ENCODE assay signal across 8 mouse cellular contexts in the genomic region with DNA sequence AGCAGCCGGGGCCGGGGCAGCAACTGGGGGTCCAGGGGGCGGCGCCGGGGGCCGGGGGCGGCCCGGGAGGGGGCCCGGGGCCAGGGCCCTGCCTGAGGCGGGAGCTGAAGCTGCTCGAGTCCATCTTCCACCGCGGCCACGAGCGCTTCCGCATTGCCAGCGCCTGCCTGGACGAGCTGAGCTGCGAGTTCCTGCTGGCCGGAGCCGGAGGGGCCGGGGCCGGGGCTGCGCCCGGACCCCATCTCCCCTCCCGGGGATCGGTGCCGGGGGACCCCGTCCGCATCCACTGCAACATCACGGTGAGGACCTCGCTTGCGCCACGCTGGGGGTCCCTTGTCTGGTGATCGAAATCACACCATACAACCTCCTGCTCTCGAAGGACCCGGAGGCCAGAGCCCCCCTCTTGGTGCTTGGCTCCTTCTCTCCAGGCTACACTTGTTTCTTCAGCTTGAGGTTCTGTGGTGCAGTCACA. TPM values are rescaled to one million over a fixed set of nuclear protein-coding genes. Genes with fewer than 3 reads are reported as not detected.
DNase-seq lines count a peak whose midpoint lies in the region; ATAC-seq lines count a peak whose summit lies in the region.

No protein-coding gene starts in this region.

- peak overlapping the region; percentile 99 for H3K4me3 ChIP-seq in hindbrain, embryonic 10.5 days
- H3K4me3 ChIP-seq in limb, embryonic 13.5 days, result peak overlapping the region; percentile 99
- H3K4me3 ChIP-seq in midbrain, embryonic 15.5 days, result peak overlapping the region; percentile 93

- DNase-seq in ovary, postnatal 10 days (ENCODE audit: low spot score), result peak; percentile 17
- DNase-seq in ovary, adult 18-20 months (ENCODE audit: low spot score), result no peak
- peak; percentile 47 for DNase-seq in adrenal gland, postnatal 25 days
- no peak for DNase-seq in hindbrain, embryonic 10.5 days (ENCODE audit: low spot score)
- DNase-seq in yolk sac, embryonic 10.5 days (ENCODE audit: low spot score), result peak; percentile 60

- 0 out of 2 replicates have a peak, but pooled peaks have one; percentile 18 for ATAC-seq in erythroid progenitor cell, adult 5-6 weeks (replicated peaks; ENCODE audit: low FRiP score, poor library complexity, severe bottlenecking)
- peak; percentile 16; the same call in 1 of the 2 replicates for ATAC-seq in limb, embryonic 13.5 days (ENCODE audit: low FRiP score, low read depth)
- ATAC-seq in midbrain, embryonic 15.5 days (replicated peaks), result no peak

- no peaks in the 10 kb centered on the region for H3K27me3 ChIP-seq in hindbrain, embryonic 10.5 days (ENCODE audit: insufficient read depth, poor library complexity, severe bottlenecking)
- H3K27me3 ChIP-seq in limb, embryonic 13.5 days, result no peaks in the 10 kb centered on the region
- no peaks in the 10 kb centered on the region for H3K27me3 ChIP-seq in midbrain, embryonic 15.5 days (replicated peaks)

- peak overlapping the region; percentile 99 for H3K27ac ChIP-seq in hindbrain, embryonic 10.5 days
- peak overlapping the region; percentile 97 for H3K27ac ChIP-seq in limb, embryonic 13.5 days
- peak overlapping the region; percentile 95 for H3K27ac ChIP-seq in midbrain, embryonic 15.5 days

- WGBS in hindbrain, embryonic 10.5 days, result 3% methylated on average over 34 of the region's 37 CpGs
- WGBS in limb, embryonic 13.5 days, result under 1% methylated on average over 27 of the region's 37 CpGs
- WGBS in midbrain, embryonic 15.5 days, result 1% methylated on average over 27 of the region's 37 CpGs

- peak overlapping the region; percentile 99 for H3K9ac ChIP-seq in limb, embryonic 13.5 days
- H3K9ac ChIP-seq in midbrain, embryonic 15.5 days, result peak overlapping the region; percentile 97

- H3K4me1 ChIP-seq in hindbrain, embryonic 10.5 days (replicated peaks), result peaks cover 44% of the 10 kb centered on the region
- H3K4me1 ChIP-seq in limb, embryonic 13.5 days, result peaks cover 31% of the 10 kb centered on the region
- H3K4me1 ChIP-seq in midbrain, embryonic 15.5 days, result peaks cover 43% of the 10 kb centered on the region

- H3K9me3 ChIP-seq in hindbrain, embryonic 10.5 days, result no peaks in the 10 kb centered on the region
- no peaks in the 10 kb centered on the region for H3K9me3 ChIP-seq in limb, embryonic 13.5 days
- no peaks in the 10 kb centered on the region for H3K9me3 ChIP-seq in midbrain, embryonic 15.5 days

- H3K36me3 ChIP-seq in hindbrain, embryonic 10.5 days, result peaks cover 44% of the 10 kb centered on the region
- peaks cover 29% of the 10 kb centered on the region for H3K36me3 ChIP-seq in limb, embryonic 13.5 days
- H3K36me3 ChIP-seq in midbrain, embryonic 15.5 days (replicated peaks), result peaks cover 12% of the 10 kb centered on the region

- peak overlapping the region; percentile 92 for H3K4me2 ChIP-seq in limb, embryonic 13.5 days (replicated peaks)
- peak overlapping the region; percentile 88 for H3K4me2 ChIP-seq in midbrain, embryonic 15.5 days

RNA-seq across cellular contexts. Expression of gene Ube2q1, which starts 0.4 kb away (rescaled TPM):
- 60.7 and 76.1 TPM in 2 replicates for total RNA-seq in adrenal gland, postnatal 25 days (2021)
- total RNA-seq in erythroid progenitor cell, adult 5-6 weeks (2015; ENCODE audit: low replicate concordance), result 19.1 and 23.1 TPM in 2 replicates
- 13.3 and 17.6 TPM in 2 replicates for total RNA-seq in erythroid progenitor cell, adult 5-6 weeks (2017; ENCODE audit: low replicate concordance)
- polyA plus RNA-seq in hindbrain, embryonic 10.5 days (2016; fragmentation: Nextera tagmentation; extraction: Ambion mirVana), result 12.5 and 17.1 TPM in 2 replicates
- polyA plus RNA-seq in limb, embryonic 13.5 days (2015; fragmentation: Nextera tagmentation; extraction: Ambion mirVana), result 11.3 and 11.5 TPM in 2 replicates
- 13.4 and 13.8 TPM in 2 replicates for polyA plus RNA-seq in midbrain, embryonic 15.5 days (2015; fragmentation: Nextera tagmentation; extraction: Ambion mirVana)

RNA-seq across cellular contexts. Expression of gene Chrnb2, which starts 9.3 kb away (rescaled TPM):
- total RNA-seq in adrenal gland, postnatal 25 days (2021), result 3.3 and 4.8 TPM in 2 replicates
- not detected in 2 replicates for total RNA-seq in erythroid progenitor cell, adult 5-6 weeks (2015; ENCODE audit: low replicate concordance)
- 0.13 and 0.23 TPM in 2 replicates for total RNA-seq in erythroid progenitor cell, adult 5-6 weeks (2017; ENCODE audit: low replicate concordance)
- 8.9 and 16.2 TPM in 2 replicates for polyA plus RNA-seq in hindbrain, embryonic 10.5 days (2016; fragmentation: Nextera tagmentation; extraction: Ambion mirVana)
- 0.43 and 0.63 TPM in 2 replicates for polyA plus RNA-seq in limb, embryonic 13.5 days (2015; fragmentation: Nextera tagmentation; extraction: Ambion mirVana)
- polyA plus RNA-seq in midbrain, embryonic 15.5 days (2015; fragmentation: Nextera tagmentation; extraction: Ambion mirVana), result 31.6 and 33.4 TPM in 2 replicates

RNA-seq across cellular contexts. Expression of gene She, which starts 57.4 kb away (rescaled TPM):
- total RNA-seq in adrenal gland, postnatal 25 days (2021), result 9.0 and 10.1 TPM in 2 replicates
- total RNA-seq in erythroid progenitor cell, adult 5-6 weeks (2015; ENCODE audit: low replicate concordance), result not detected in 2 replicates
- 0.13 TPM in 1 of 2 replicates, not detected in the other for total RNA-seq in erythroid progenitor cell, adult 5-6 weeks (2017; ENCODE audit: low replicate concordance)
- polyA plus RNA-seq in hindbrain, embryonic 10.5 days (2016; fragmentation: Nextera tagmentation; extraction: Ambion mirVana), result 2.3 and 2.8 TPM in 2 replicates
- polyA plus RNA-seq in limb, embryonic 13.5 days (2015; fragmentation: Nextera tagmentation; extraction: Ambion mirVana), result 3.1 and 3.6 TPM in 2 replicates
- polyA plus RNA-seq in midbrain, embryonic 15.5 days (2015; fragmentation: Nextera tagmentation; extraction: Ambion mirVana), result 1.6 TPM in 2 replicates

RNA-seq across cellular contexts. Expression of gene Adar, which starts 59.0 kb away (rescaled TPM):
- 27.1 and 40.4 TPM in 2 replicates for total RNA-seq in adrenal gland, postnatal 25 days (2021)
- 36.0 and 68.1 TPM in 2 replicates for total RNA-seq in erythroid progenitor cell, adult 5-6 weeks (2015; ENCODE audit: low replicate concordance)
- 63.2 and 84.3 TPM in 2 replicates for total RNA-seq in erythroid progenitor cell, adult 5-6 weeks (2017; ENCODE audit: low replicate concordance)
- polyA plus RNA-seq in hindbrain, embryonic 10.5 days (2016; fragmentation: Nextera tagmentation; extraction: Ambion mirVana), result 16.4 and 17.6 TPM in 2 replicates
- 11.2 and 12.4 TPM in 2 replicates for polyA plus RNA-seq in limb, embryonic 13.5 days (2015; fragmentation: Nextera tagmentation; extraction: Ambion mirVana)
- polyA plus RNA-seq in midbrain, embryonic 15.5 days (2015; fragmentation: Nextera tagmentation; extraction: Ambion mirVana), result 33.3 and 33.4 TPM in 2 replicates

Comparison
In these comparisons a context has a peak if more than half of its experiments do, and no peak if none do; other contexts are left out.
1. DNase-seq: peak in ovary, postnatal 10 days (single experiment), adrenal gland, postnatal 25 days (single experiment) and yolk sac, embryonic 10.5 days (single experiment); none in ovary, adult 18-20 months (single experiment) and hindbrain, embryonic 10.5 days (single experiment).
2. Peak in every context shown above with its lines, with median percentiles within 50 percentile points of each other: H3K27ac ChIP-seq and H3K4me3 ChIP-seq.